Mouse (Mus musculus): Measurements from ENCODE around the gene Parp8. TPM values are rescaled to one million over a fixed set of nuclear protein-coding genes. Genes with fewer than 3 reads are reported as not detected.
A peak's percentile ranks its signal among the peaks of the same experiment; 100 is the strongest.

The Parp8 gene
- polyA plus RNA-seq, 1 experiment, result 54.2 TPM

- TF ChIP-seq POLR2A (IDR thresholded peaks at IDR 0.05; ENCODE audit: low read depth, low read length) (no peak), CTCF (IDR thresholded peaks at IDR 0.05; ENCODE audit: borderline replicate concordance, insufficient read depth, low read length) (no peak)
- Histone ChIP-seq H3K4me1 (ENCODE audit: control insufficient read depth, insufficient read depth, low read length) (peaks cover 22% of the 10 kb centered on the region), H3K4me3 (ENCODE audit: insufficient read depth, low read length) (peak overlapping the region; percentile 80), H3K27ac (ENCODE audit: insufficient read depth, low read length) (peak overlapping the region; percentile 76)
Observed at GRCm38 (mm10) chr13:117023346-117024050, 1.8 kb downstream of the Parp8 start.

- TF ChIP-seq CTCF (IDR thresholded peaks at IDR 0.05; ENCODE audit: borderline replicate concordance, insufficient read depth, low read length) (no peak), POLR2A (IDR thresholded peaks at IDR 0.05; ENCODE audit: low read depth, low read length) (no peak)
Observed at GRCm38 (mm10) chr13:117020631-117021030, 4.7 kb downstream of the Parp8 start.

GRCm38 (mm10) chr13:117018676-117019075 is 6.7 kb downstream of the Parp8 start:
- TF ChIP-seq CTCF (IDR thresholded peaks at IDR 0.05; ENCODE audit: borderline replicate concordance, insufficient read depth, low read length) (no peak), POLR2A (IDR thresholded peaks at IDR 0.05; ENCODE audit: low read depth, low read length) (no peak)
- peaks cover 19% of the 10 kb centered on the region for H3K4me1 ChIP-seq (ENCODE audit: control insufficient read depth, insufficient read depth, low read length)
- peak overlapping the region; percentile 87 for H3K27ac ChIP-seq (ENCODE audit: insufficient read depth, low read length)
- no peak overlapping the region for H3K4me3 ChIP-seq (ENCODE audit: insufficient read depth, low read length)

More at GRCm38 (mm10) chr13:117020631-117021030, 4.7 kb downstream of the Parp8 start:
- Histone ChIP-seq H3K4me1 (ENCODE audit: control insufficient read depth, insufficient read depth, low read length) (peaks cover 19% of the 10 kb centered on the region), H3K27ac (ENCODE audit: insufficient read depth, low read length) (peak overlapping the region; percentile 44), H3K4me3 (ENCODE audit: insufficient read depth, low read length) (no peak overlapping the region)

- Histone ChIP-seq H3K4me3 (ENCODE audit: insufficient read depth, low read length) (no peak overlapping the region), H3K4me1 (ENCODE audit: control insufficient read depth, insufficient read depth, low read length) (peaks cover 3% of the 10 kb centered on the region; the same call in 1 of the 2 replicates), H3K27ac (ENCODE audit: insufficient read depth, low read length) (no peak overlapping the region)
- no peak for TF ChIP-seq CTCF (IDR thresholded peaks at IDR 0.05; ENCODE audit: borderline replicate concordance, insufficient read depth, low read length)
- TF ChIP-seq POLR2A (IDR thresholded peaks at IDR 0.05; ENCODE audit: low read depth, low read length), result no peak
Observed at GRCm38 (mm10) chr13:117013516-117013915, 11.8 kb downstream of the Parp8 start.

- H3K27ac ChIP-seq (ENCODE audit: insufficient read depth, low read length), result no peak overlapping the region
- no peak for TF ChIP-seq CTCF (IDR thresholded peaks at IDR 0.05; ENCODE audit: borderline replicate concordance, insufficient read depth, low read length)
- TF ChIP-seq POLR2A (IDR thresholded peaks at IDR 0.05; ENCODE audit: low read depth, low read length), result no peak
- H3K4me3 ChIP-seq (ENCODE audit: insufficient read depth, low read length), result no peak overlapping the region
- no peaks in the 10 kb centered on the region for H3K4me1 ChIP-seq (ENCODE audit: control insufficient read depth, insufficient read depth, low read length)
Observed at GRCm38 (mm10) chr13:117012031-117012430, 13.3 kb downstream of the Parp8 start.

- no peak overlapping the region for H3K4me3 ChIP-seq (ENCODE audit: insufficient read depth, low read length)
- TF ChIP-seq POLR2A (IDR thresholded peaks at IDR 0.05; ENCODE audit: low read depth, low read length), result no peak
- TF ChIP-seq CTCF (IDR thresholded peaks at IDR 0.05; ENCODE audit: borderline replicate concordance, insufficient read depth, low read length), result no peak
- H3K27ac ChIP-seq (ENCODE audit: insufficient read depth, low read length), result no peak overlapping the region
- H3K4me1 ChIP-seq (ENCODE audit: control insufficient read depth, insufficient read depth, low read length), result no peaks in the 10 kb centered on the region
Observed at GRCm38 (mm10) chr13:117010143-117010542, 15.2 kb downstream of the Parp8 start.

- Histone ChIP-seq H3K4me3 (ENCODE audit: insufficient read depth, low read length) (no peak overlapping the region), H3K27ac (ENCODE audit: insufficient read depth, low read length) (no peak overlapping the region), H3K4me1 (ENCODE audit: control insufficient read depth, insufficient read depth, low read length) (no peaks in the 10 kb centered on the region)
- TF ChIP-seq POLR2A (IDR thresholded peaks at IDR 0.05; ENCODE audit: low read depth, low read length), result no peak
- TF ChIP-seq CTCF (IDR thresholded peaks at IDR 0.05; ENCODE audit: borderline replicate concordance, insufficient read depth, low read length), result no peak
Observed at GRCm38 (mm10) chr13:117008021-117009015, 17.0 kb downstream of the Parp8 start.

- no peak overlapping the region for H3K4me3 ChIP-seq (ENCODE audit: insufficient read depth, low read length)
- TF ChIP-seq POLR2A (IDR thresholded peaks at IDR 0.05; ENCODE audit: low read depth, low read length) (no peak), CTCF (IDR thresholded peaks at IDR 0.05; ENCODE audit: borderline replicate concordance, insufficient read depth, low read length) (no peak)
- H3K27ac ChIP-seq (ENCODE audit: insufficient read depth, low read length), result no peak overlapping the region
Observed at GRCm38 (mm10) chr13:117007566-117007965, 17.8 kb downstream of the Parp8 start.

GRCm38 (mm10) chr13:117006638-117007037 is 18.7 kb downstream of the Parp8 start:
- no peak for TF ChIP-seq POLR2A (IDR thresholded peaks at IDR 0.05; ENCODE audit: low read depth, low read length)
- TF ChIP-seq CTCF (IDR thresholded peaks at IDR 0.05; ENCODE audit: borderline replicate concordance, insufficient read depth, low read length), result no peak
- Histone ChIP-seq H3K27ac (ENCODE audit: insufficient read depth, low read length) (no peak overlapping the region), H3K4me1 (ENCODE audit: control insufficient read depth, insufficient read depth, low read length) (no peaks in the 10 kb centered on the region), H3K4me3 (ENCODE audit: insufficient read depth, low read length) (no peak overlapping the region)

More at GRCm38 (mm10) chr13:117007566-117007965, 17.8 kb downstream of the Parp8 start:
- H3K4me1 ChIP-seq (ENCODE audit: control insufficient read depth, insufficient read depth, low read length), result no peaks in the 10 kb centered on the region

Measured in embryonic fibroblast, embryonic 13.5 days (primary cell).